Mouse (Mus musculus): ENCODE data around the gene Vmn1r78. TPM values are rescaled to one million over a fixed set of nuclear protein-coding genes. Genes with fewer than 3 reads are reported as not detected.

The Vmn1r78 gene
- total and polyA plus RNA-seq, 3 experiments = not detected

DNA sequence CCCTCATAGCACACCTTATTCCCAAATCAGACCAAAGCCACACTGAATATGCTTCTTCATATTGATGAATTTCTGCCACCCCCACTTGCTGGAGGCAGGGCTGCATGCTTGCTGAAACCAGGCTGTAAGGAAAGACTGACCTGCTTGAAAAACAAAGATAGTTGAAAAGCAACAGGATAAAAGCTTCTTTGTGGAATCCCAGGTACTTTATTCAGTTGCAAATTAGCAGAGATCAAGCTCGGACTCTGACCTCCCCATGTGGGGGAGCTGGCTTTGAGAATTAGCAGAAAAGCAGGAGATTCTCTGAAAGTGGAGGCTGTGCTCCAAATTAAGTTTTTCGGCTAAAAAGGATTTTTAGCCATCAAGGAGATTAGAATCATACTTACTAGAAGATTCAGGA lies 54.1 kb downstream of the Vmn1r78 start:
- Histone ChIP-seq H3K79me2 (ENCODE audit: control insufficient read depth, insufficient read depth, low read length, poor library complexity) (no peaks in the 10 kb centered on the region), H3K4me1 (ENCODE audit: control insufficient read depth in 1 of 2, insufficient read depth in 2 of 2, low read length in 2 of 2) (no peaks in the 10 kb centered on the region), H3K27me3 (ENCODE audit: control insufficient read depth in 1 of 2, insufficient read depth in 2 of 2, low read length in 2 of 2) (no peaks in the 10 kb centered on the region), H3K4me3 (ENCODE audit: control insufficient read depth in 1 of 2, insufficient read depth in 1 of 2, low read depth in 2 of 2, low read length in 2 of 2) (no peak overlapping the region), H3K36me3 (ENCODE audit: control insufficient read depth in 1 of 2, insufficient read depth in 2 of 2, low read length in 2 of 2) (no peaks in the 10 kb centered on the region), H3K9ac (ENCODE audit: control insufficient read depth, low read depth, low read length, poor library complexity, severe bottlenecking) (no peak overlapping the region), H3K27ac (ENCODE audit: control insufficient read depth, low read depth, low read length) (no peak overlapping the region), H3K9me3 (replicated peaks; ENCODE audit: insufficient read depth, low read length) (no peaks in the 10 kb centered on the region)
- no peak for TF ChIP-seq MXI1 (IDR thresholded peaks at IDR 0.05; ENCODE audit: low read depth, low read length)
- TF ChIP-seq SIN3A (IDR thresholded peaks at IDR 0.05; ENCODE audit: low read length) = no peak
- no peak for TF ChIP-seq RCOR1 (IDR thresholded peaks at IDR 0.05; ENCODE audit: low read depth, low read length)
- TF ChIP-seq CTCF (IDR thresholded peaks at IDR 0.05 in 2 of 3, conservative IDR thresholded peaks at IDR 0.05 in 1 of 3; ENCODE audit: control insufficient read depth in 1 of 3, insufficient read depth in 1 of 3, low read depth in 2 of 3, low read length in 3 of 3, poor library complexity in 1 of 3, severe bottlenecking in 1 of 3) = no peak
- TF ChIP-seq USF2 (IDR thresholded peaks at IDR 0.05; ENCODE audit: borderline replicate concordance in 1 of 2, insufficient read depth in 1 of 2, low read depth in 1 of 2, low read length in 2 of 2) = no peak
- TF ChIP-seq GATA1 (IDR thresholded peaks at IDR 0.05; ENCODE audit: low read depth, low read length) = no peak
- TF ChIP-seq ELF1 (IDR thresholded peaks at IDR 0.05; ENCODE audit: low read depth, low read length) = no peak
- no peak for TF ChIP-seq MAZ (IDR thresholded peaks at IDR 0.05; ENCODE audit: low read depth, low read length)
- no peak for TF ChIP-seq ETS1 (IDR thresholded peaks at IDR 0.05; ENCODE audit: low read depth, low read length)
- no peak for DNase-seq (ENCODE audit: low read depth, low spot score)

Other genes starting within 250 kb of the Vmn1r78 start
- not detected in 2 replicates for gene Vmn1r76, start 212.0 kb upstream of the Vmn1r78 start, total RNA-seq (2012; rRNA removed)
- gene Vmn1r76, start 212.0 kb upstream of the Vmn1r78 start, polyA plus RNA-seq (2012; ENCODE audit: insufficient read depth in 1 of 2, insufficient read length in 2 of 2, low read depth in 1 of 2, low replicate concordance in 2 of 2, missing spikeins in 1 of 2) = not detected
- gene Vmn1r77, start 113.5 kb upstream of the Vmn1r78 start, total RNA-seq (2012; rRNA removed) = not detected in 2 replicates
- gene Vmn1r77, start 113.5 kb upstream of the Vmn1r78 start, polyA plus RNA-seq (2012; ENCODE audit: insufficient read depth in 1 of 2, insufficient read length in 2 of 2, low read depth in 1 of 2, low replicate concordance in 2 of 2, missing spikeins in 1 of 2) = not detected
- not detected in 2 replicates for gene Vmn1r79, start 21.0 kb downstream of the Vmn1r78 start, total RNA-seq (2012; rRNA removed)
- gene Vmn1r79, start 21.0 kb downstream of the Vmn1r78 start, polyA plus RNA-seq (2012; ENCODE audit: insufficient read depth in 1 of 2, insufficient read length in 2 of 2, low read depth in 1 of 2, low replicate concordance in 2 of 2, missing spikeins in 1 of 2) = not detected
- not detected in 2 replicates for gene Vmn1r80, start 39.0 kb downstream of the Vmn1r78 start, total RNA-seq (2012; rRNA removed)
- not detected for gene Vmn1r80, start 39.0 kb downstream of the Vmn1r78 start, polyA plus RNA-seq (2012; ENCODE audit: insufficient read depth in 1 of 2, insufficient read length in 2 of 2, low read depth in 1 of 2, low replicate concordance in 2 of 2, missing spikeins in 1 of 2)
- gene Vmn1r81, start 118.0 kb downstream of the Vmn1r78 start, total RNA-seq (2012; rRNA removed) = not detected in 2 replicates
- gene Vmn1r81, start 118.0 kb downstream of the Vmn1r78 start, polyA plus RNA-seq (2012; ENCODE audit: insufficient read depth in 1 of 2, insufficient read length in 2 of 2, low read depth in 1 of 2, low replicate concordance in 2 of 2, missing spikeins in 1 of 2) = not detected
- not detected in 2 replicates for gene Vmn1r82, start 150.2 kb downstream of the Vmn1r78 start, total RNA-seq (2012; rRNA removed)
- not detected for gene Vmn1r82, start 150.2 kb downstream of the Vmn1r78 start, polyA plus RNA-seq (2012; ENCODE audit: insufficient read depth in 1 of 2, insufficient read length in 2 of 2, low read depth in 1 of 2, low replicate concordance in 2 of 2, missing spikeins in 1 of 2)
- not detected in 2 replicates for gene Vmn1r83, start 179.2 kb downstream of the Vmn1r78 start, total RNA-seq (2012; rRNA removed)
- not detected for gene Vmn1r83, start 179.2 kb downstream of the Vmn1r78 start, polyA plus RNA-seq (2012; ENCODE audit: insufficient read depth in 1 of 2, insufficient read length in 2 of 2, low read depth in 1 of 2, low replicate concordance in 2 of 2, missing spikeins in 1 of 2)
- not detected in 2 replicates for gene Vmn1r84, start 219.0 kb downstream of the Vmn1r78 start, total RNA-seq (2012; rRNA removed)
- gene Vmn1r84, start 219.0 kb downstream of the Vmn1r78 start, polyA plus RNA-seq (2012; ENCODE audit: insufficient read depth in 1 of 2, insufficient read length in 2 of 2, low read depth in 1 of 2, low replicate concordance in 2 of 2, missing spikeins in 1 of 2) = not detected

Data from MEL (cell line).